Mouse (Mus musculus) neural tube, embryonic 15.5 days (tissue): Measurements from ENCODE around the gene Arhgef9. TPM values are rescaled to one million over a fixed set of nuclear protein-coding genes. Genes with fewer than 3 reads are reported as not detected.

Experiments
- polyA plus RNA-seq: library from polyadenylated mRNA; unstranded; fragments of >200 nt; fragmentation: Nextera tagmentation; extraction: Ambion mirVana; gene quantifications from 2 replicates; pipeline ENCODE4 v1.2.1, GENCODE M21; 2015

The Arhgef9 gene
- polyA plus RNA-seq, 1 experiment from 2014 or later, result 45.7 TPM

Other genes starting within 250 kb of the Arhgef9 start
- gene Spin4, start 170.2 kb downstream of the Arhgef9 start, polyA plus RNA-seq, result 3.3 and 3.7 TPM in 2 replicates
- 14.0 and 14.3 TPM in 2 replicates for gene Amer1, start 248.0 kb upstream of the Arhgef9 start, polyA plus RNA-seq